Mouse (Mus musculus): ENCODE measurements around the gene Slc35b3. TPM values are rescaled to one million over a fixed set of nuclear protein-coding genes. Genes with fewer than 3 reads are reported as not detected.
A peak's percentile ranks its signal among the peaks of the same experiment; 100 is the strongest.

The Slc35b3 gene
- total RNA-seq (2014; fragmentation: Nextera tagmentation) (26.6 and 35.0 TPM in 2 replicates), total RNA-seq (2017) (32.9 and 34.2 TPM in 2 replicates), polyA plus RNA-seq (2012) (12.8 and 15.7 TPM in 2 replicates)

- TF ChIP-seq POLR2AphosphoS5 (IDR thresholded peaks at IDR 0.05; ENCODE audit: insufficient replicate concordance, low read depth, low read length) (no peak), GATA1 (IDR thresholded peaks at IDR 0.05; ENCODE audit: borderline replicate concordance, low read length) (no peak), CTCF (IDR thresholded peaks at IDR 0.05; ENCODE audit: low read depth, low read length) (no peak), GATA2 (IDR thresholded peaks at IDR 0.05; ENCODE audit: borderline replicate concordance, low read depth, low read length) (no peak), TAL1 (conservative IDR thresholded peaks at IDR 0.05; ENCODE audit: low read depth, low read length) (no peak)
- peak; percentile 81 for ATAC-seq (ENCODE audit: extremely low read depth, insufficient number of reproducible peaks, low FRiP score, poor library complexity, severe bottlenecking)
Observed at GRCm38 (mm10) chr13:38960063-38961050, at the start of gene Slc35b3. Gene Slc35b3 (minus strand): TSS chr13:38960875.

GRCm38 (mm10) chr13:39010280-39010679 lies 49.6 kb upstream of the Slc35b3 start:
- DNase-seq (ENCODE audit: low spot score): no peak
- Histone ChIP-seq H3K4me1 (ENCODE audit: insufficient read depth, low read depth, low read length) (no peaks in the 10 kb centered on the region), H3K9me3 (replicated peaks) (no peaks in the 10 kb centered on the region), H3K27me3 (ENCODE audit: insufficient read depth, low read length) (0 out of 2 replicates have a peak, but pooled peaks cover 2% of the 10 kb centered on the region), H3K36me3 (replicated peaks) (no peaks in the 10 kb centered on the region), H3K4me3 (ENCODE audit: low read depth, low read length) (no peak overlapping the region)
- TF ChIP-seq POLR2AphosphoS5 (IDR thresholded peaks at IDR 0.05; ENCODE audit: insufficient replicate concordance, low read depth, low read length): no peak
- TF ChIP-seq TAL1 (conservative IDR thresholded peaks at IDR 0.05; ENCODE audit: low read depth, low read length): no peak
- no peak for TF ChIP-seq GATA2 (IDR thresholded peaks at IDR 0.05; ENCODE audit: borderline replicate concordance, low read depth, low read length)
- no peak for TF ChIP-seq GATA1 (IDR thresholded peaks at IDR 0.05; ENCODE audit: borderline replicate concordance, low read length)
- TF ChIP-seq CTCF (IDR thresholded peaks at IDR 0.05; ENCODE audit: low read depth, low read length): no peak
- ATAC-seq (ENCODE audit: extremely low read depth, insufficient number of reproducible peaks, low FRiP score, poor library complexity, severe bottlenecking): no peak

More at GRCm38 (mm10) chr13:38960063-38961050, at the start of gene Slc35b3:
- no peaks in the 10 kb centered on the region for H3K9me3 ChIP-seq (replicated peaks)
- H3K4me3 ChIP-seq (ENCODE audit: low read depth, low read length): peak within 1 kb of the TSS; percentile 90
- H3K27me3 ChIP-seq (ENCODE audit: insufficient read depth, low read length): peaks cover 8% of the 10 kb centered on the region
- peaks cover 30% of the 10 kb centered on the region for H3K4me1 ChIP-seq (ENCODE audit: insufficient read depth, low read depth, low read length)
- DNase-seq (ENCODE audit: low spot score): peak; percentile 78
- H3K36me3 ChIP-seq (replicated peaks): peaks cover 27% of the 10 kb centered on the region

GRCm38 (mm10) chr13:39003101-39003762 lies 42.6 kb upstream of the Slc35b3 start:
- H3K27me3 ChIP-seq (ENCODE audit: insufficient read depth, low read length): no peaks in the 10 kb centered on the region
- ATAC-seq (ENCODE audit: extremely low read depth, insufficient number of reproducible peaks, low FRiP score, poor library complexity, severe bottlenecking) (no peak), DNase-seq (ENCODE audit: low spot score) (no peak)
- no peaks in the 10 kb centered on the region for H3K4me1 ChIP-seq (ENCODE audit: insufficient read depth, low read depth, low read length)
- TF ChIP-seq CTCF (IDR thresholded peaks at IDR 0.05; ENCODE audit: low read depth, low read length) (no peak), GATA2 (IDR thresholded peaks at IDR 0.05; ENCODE audit: borderline replicate concordance, low read depth, low read length) (no peak), POLR2AphosphoS5 (IDR thresholded peaks at IDR 0.05; ENCODE audit: insufficient replicate concordance, low read depth, low read length) (no peak), GATA1 (IDR thresholded peaks at IDR 0.05; ENCODE audit: borderline replicate concordance, low read length) (no peak), TAL1 (conservative IDR thresholded peaks at IDR 0.05; ENCODE audit: low read depth, low read length) (no peak)
- no peaks in the 10 kb centered on the region for H3K9me3 ChIP-seq (replicated peaks)
- no peaks in the 10 kb centered on the region for H3K36me3 ChIP-seq (replicated peaks)
- no peak overlapping the region for H3K4me3 ChIP-seq (ENCODE audit: low read depth, low read length)

- ATAC-seq (ENCODE audit: extremely low read depth, insufficient number of reproducible peaks, low FRiP score, poor library complexity, severe bottlenecking): no peak
- DNase-seq (ENCODE audit: low spot score): no peak
- Histone ChIP-seq H3K36me3 (replicated peaks) (no peaks in the 10 kb centered on the region), H3K4me3 (ENCODE audit: low read depth, low read length) (no peak overlapping the region), H3K9me3 (replicated peaks) (no peaks in the 10 kb centered on the region), H3K27me3 (ENCODE audit: insufficient read depth, low read length) (no peaks in the 10 kb centered on the region), H3K4me1 (ENCODE audit: insufficient read depth, low read depth, low read length) (no peaks in the 10 kb centered on the region)
- TF ChIP-seq TAL1 (conservative IDR thresholded peaks at IDR 0.05; ENCODE audit: low read depth, low read length): no peak
- no peak for TF ChIP-seq POLR2AphosphoS5 (IDR thresholded peaks at IDR 0.05; ENCODE audit: insufficient replicate concordance, low read depth, low read length)
- no peak for TF ChIP-seq GATA2 (IDR thresholded peaks at IDR 0.05; ENCODE audit: borderline replicate concordance, low read depth, low read length)
- TF ChIP-seq GATA1 (IDR thresholded peaks at IDR 0.05; ENCODE audit: borderline replicate concordance, low read length): no peak
- TF ChIP-seq CTCF (IDR thresholded peaks at IDR 0.05; ENCODE audit: low read depth, low read length): no peak
Observed at GRCm38 (mm10) chr13:39002424-39002823, 41.7 kb upstream of the Slc35b3 start.

- Histone ChIP-seq H3K27me3 (ENCODE audit: insufficient read depth, low read length) (no peaks in the 10 kb centered on the region), H3K4me1 (ENCODE audit: insufficient read depth, low read depth, low read length) (no peaks in the 10 kb centered on the region), H3K36me3 (replicated peaks) (no peaks in the 10 kb centered on the region), H3K4me3 (ENCODE audit: low read depth, low read length) (no peak overlapping the region), H3K9me3 (replicated peaks) (no peaks in the 10 kb centered on the region)
- ATAC-seq (ENCODE audit: extremely low read depth, insufficient number of reproducible peaks, low FRiP score, poor library complexity, severe bottlenecking) (no peak), DNase-seq (ENCODE audit: low spot score) (no peak)
- TF ChIP-seq TAL1 (conservative IDR thresholded peaks at IDR 0.05; ENCODE audit: low read depth, low read length): no peak
- TF ChIP-seq CTCF (IDR thresholded peaks at IDR 0.05; ENCODE audit: low read depth, low read length): no peak
- no peak for TF ChIP-seq GATA2 (IDR thresholded peaks at IDR 0.05; ENCODE audit: borderline replicate concordance, low read depth, low read length)
- no peak for TF ChIP-seq POLR2AphosphoS5 (IDR thresholded peaks at IDR 0.05; ENCODE audit: insufficient replicate concordance, low read depth, low read length)
- TF ChIP-seq GATA1 (IDR thresholded peaks at IDR 0.05; ENCODE audit: borderline replicate concordance, low read length): no peak
Observed at GRCm38 (mm10) chr13:39001434-39001833, 40.8 kb upstream of the Slc35b3 start.
